Mouse (Mus musculus) granulocyte monocyte progenitor cell, adult 5-6 weeks (primary cell): Measurements from ENCODE around the gene Morc3. TPM values are rescaled to one million over a fixed set of nuclear protein-coding genes. Genes with fewer than 3 reads are reported as not detected.

Source experiments
- ATAC-seq: replicated peaks from 2 replicates; pipeline ENCODE4 v1.8.0; 2016; ENCODE audit warnings: mild to moderate bottlenecking, moderate TSS enrichment, inconsistent platforms; ENCODE audit not compliant: poor library complexity, severe bottlenecking
- total RNA-seq, 2 experiments: library from RNA; stranded (forward) in 1 of 2; stranded (reverse) in 1 of 2; fragments of 200-712, 200-1000 nt in 1 of 2; fragments of >200 nt in 1 of 2; fragmentation: Nextera tagmentation in 1 of 2; gene quantifications; 2 replicates each; pipeline ENCODE4 v1.2.3; 2014 to 2017

Morc3 gene
- total RNA-seq, 2 experiments from 2014 or later: 74.0 to 330 TPM

DNA sequence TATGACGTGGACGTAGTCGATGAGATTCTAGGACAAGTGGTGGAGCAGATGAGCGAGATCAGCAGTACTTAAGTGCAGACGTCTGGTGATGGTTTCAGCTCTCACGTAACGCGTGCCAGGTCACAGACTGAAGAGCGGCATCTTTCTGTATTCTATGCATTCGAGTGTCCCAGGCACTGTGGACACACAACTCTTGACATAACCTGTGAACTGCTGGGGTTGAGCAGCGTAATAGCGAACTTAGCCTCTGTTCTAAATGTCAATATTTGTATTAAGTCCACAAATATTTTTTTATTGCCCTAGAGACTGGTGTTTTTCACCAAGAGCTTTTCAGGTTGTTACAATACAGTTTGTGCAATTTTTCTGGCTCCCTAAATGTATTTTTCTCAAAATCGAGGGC lies 42.9 kb downstream of the Morc3 start:
- ATAC-seq: no peak

DNA sequence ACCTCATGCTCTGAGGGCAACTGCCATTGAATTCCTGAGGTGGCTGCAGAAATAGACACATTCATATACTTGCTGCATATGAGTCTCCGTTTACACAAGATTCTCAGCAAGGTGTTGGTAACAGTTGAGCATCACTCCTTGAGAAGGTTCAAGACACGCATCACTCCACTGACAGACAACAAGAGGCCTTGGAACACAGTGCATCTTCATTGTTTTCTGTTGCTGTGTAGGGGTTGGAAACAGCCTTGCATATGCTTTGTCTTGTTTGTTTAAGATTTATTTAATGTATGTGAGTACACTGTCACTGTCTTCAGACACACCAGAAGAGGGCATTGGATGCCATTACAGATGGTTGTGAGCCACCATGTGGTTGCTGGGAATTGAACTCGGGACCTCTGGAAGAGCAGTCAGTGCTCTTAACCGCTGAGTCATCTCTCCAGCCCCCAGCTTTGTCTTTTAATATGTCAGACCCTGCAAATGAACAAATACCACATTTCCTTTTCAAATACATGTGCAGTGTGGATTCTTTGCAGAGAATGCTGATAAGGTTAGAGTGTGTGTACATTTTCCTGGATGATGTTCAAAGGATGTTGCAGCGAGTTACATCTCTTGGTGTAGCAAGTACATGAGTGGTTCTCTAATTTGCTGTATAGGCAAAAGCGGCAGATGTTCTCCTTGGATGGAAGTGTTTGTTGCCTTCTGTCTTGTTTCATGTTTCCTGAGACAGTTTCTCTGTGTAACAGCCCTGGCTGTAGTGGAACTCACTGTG lies 45.9 kb downstream of the Morc3 start:
- ATAC-seq: no peak

DNA sequence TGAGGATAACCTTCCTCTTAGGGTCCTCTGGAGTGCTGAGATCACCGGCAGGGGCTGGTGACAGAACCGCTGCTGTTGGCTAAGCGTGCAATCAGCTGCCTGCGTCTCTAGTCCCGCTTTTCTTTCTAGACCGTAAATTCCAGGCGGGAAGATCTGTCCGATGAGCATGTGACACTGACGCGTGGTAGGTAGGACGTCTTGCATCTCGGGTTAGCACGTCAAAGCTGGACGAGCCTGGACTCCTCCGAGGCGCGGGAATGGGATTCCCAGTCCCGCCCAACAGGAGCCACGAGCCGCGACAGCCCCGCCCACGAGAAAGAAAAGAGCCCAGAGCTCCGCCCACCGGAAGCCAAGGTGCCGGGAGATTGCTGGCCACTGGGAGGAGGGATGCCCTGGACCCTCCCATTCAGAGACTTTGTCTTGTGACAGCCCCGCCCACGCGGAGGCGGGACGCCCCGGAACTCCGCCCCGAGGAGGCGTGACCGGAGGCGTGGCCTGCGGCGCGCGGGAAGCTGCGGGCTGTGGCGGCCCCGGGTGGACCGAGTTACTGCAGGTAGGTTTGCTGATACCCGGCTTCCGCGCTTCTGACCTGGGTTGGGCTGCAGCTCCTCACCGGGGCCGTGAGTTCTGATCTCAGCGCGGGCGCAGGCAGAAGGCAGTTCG lies 51.6 kb downstream of the Morc3 start, which contains the start of gene Chaf1b:
Gene Chaf1b (plus strand): TSS at position 479 of the 663 bp plus-strand sequence.
- peak; percentile 92 for ATAC-seq

DNA sequence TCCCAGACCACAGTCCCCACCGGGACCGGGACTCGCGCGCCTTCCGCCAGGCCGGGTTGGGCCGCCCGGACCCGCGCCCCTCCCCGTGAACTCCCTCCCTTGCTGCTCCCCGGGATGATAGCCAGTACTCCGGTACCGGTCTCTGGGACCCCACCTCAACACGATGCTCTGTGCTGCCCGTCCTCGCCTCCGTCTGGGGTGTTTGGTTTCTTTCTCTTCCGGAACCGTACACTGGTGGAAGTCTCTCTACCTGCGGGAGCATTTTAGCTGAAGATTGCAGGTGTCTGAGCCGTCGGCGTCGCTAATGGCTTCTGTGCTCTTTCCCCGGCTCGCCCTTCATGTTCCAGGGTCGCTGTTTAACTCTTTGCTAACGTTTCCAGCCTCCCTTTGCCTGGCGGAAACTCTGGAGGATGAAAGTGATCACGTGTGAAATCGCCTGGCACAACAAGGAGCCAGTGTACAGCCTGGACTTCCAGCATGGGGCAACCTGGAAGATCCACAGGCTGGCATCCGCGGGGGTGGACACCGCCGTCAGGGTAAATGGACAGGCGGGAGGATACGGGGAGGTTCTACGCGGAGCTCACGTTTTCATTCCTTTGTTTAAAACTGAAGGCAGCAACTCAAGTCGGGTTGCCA lies 52.3 kb downstream of the Morc3 start:
- 0 out of 2 replicates have a peak, but pooled peaks have one; percentile 8 for ATAC-seq

DNA sequence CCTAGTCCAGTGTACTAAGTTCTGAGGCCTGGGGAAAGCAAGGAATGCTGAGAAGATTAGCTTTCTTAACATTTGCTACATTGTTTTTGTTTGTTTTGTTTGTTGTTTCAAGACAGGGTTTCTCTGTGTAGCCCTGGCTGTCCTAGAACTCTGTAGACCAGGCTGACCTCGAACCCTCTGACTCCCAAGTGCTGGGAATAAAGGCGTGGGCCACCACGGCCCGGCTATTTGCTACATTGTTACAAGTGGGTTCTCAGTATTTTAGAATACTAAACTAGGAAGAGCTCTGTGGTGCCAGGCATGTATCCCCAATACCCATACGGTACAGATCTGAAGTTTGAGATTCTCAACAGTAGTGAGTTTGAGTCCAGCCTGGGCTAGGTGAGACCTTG lies 52.8 kb downstream of the Morc3 start:
- no peak for ATAC-seq

DNA sequence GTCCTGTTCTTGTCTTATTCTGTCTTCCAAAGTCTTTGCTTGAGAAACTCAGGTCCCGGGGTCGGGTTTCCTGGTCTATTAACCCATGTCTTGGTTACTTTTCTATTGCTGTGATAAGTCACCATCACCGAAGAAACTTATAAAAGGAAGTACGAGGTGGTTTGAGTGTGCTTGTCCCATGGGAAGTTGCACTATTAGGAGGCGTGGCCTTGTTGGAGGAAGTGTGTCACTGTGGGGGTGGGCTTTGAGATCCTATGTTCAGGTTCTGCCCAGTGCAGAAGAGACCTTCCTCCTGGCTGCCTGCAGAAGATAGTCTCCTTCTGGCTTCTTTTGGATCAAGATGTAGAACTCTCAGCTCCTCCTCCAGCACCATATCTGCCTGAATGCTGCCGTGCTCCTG lies 56.6 kb downstream of the Morc3 start:
- ATAC-seq: peak; percentile 18

DNA sequence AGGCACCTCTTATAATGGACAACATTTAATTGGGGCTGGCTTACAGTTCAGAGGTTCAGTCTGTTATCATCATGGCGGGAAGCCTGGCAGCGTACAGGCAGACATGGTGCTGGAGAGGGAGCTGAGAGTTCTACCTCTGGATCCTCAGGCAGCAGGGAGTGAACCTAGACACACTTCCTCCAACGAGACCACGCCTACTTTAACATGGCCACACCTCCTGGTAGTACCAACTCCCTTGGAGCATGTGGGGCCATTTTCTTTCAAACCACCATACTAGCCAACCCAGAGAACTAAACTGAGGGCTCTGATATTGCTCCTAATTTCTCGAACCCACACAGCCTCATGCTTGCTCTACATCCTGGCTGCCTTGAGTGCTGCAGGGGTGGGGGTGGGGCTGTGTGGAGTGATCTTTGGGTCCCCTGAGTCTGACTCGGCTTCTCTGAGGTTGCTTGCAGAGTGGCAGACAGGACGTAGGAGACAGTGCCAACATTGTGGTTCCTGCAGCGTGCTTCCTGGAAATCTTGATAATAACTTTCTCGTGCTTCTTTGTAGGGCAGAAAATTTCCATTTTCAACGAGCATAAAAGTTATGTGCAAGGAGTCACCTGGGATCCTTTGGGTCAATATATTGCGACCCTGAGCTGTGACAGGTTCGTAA lies 59.2 kb downstream of the Morc3 start:
- peak; percentile 37; the same call in 1 of the 2 replicates for ATAC-seq

DNA sequence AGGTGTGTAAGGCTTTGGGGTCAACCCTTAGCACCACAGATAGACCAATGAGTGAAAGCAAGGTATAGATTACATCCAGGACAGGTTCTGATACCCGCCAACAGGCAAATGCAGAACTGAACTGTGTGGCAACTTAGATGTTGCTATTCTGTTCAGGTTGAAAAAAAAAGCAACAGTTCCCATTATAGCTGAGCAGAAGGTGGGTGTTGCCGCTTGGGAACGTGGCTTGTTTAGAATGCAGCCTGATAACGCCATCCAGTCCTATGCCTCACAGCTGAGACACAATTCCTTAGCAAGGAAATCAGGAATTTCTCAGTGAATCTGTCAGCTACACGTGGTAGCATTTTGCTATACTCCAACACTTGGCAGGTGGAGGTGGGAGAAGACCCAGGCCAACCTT lies 61.4 kb downstream of the Morc3 start:
- no peak for ATAC-seq

DNA sequence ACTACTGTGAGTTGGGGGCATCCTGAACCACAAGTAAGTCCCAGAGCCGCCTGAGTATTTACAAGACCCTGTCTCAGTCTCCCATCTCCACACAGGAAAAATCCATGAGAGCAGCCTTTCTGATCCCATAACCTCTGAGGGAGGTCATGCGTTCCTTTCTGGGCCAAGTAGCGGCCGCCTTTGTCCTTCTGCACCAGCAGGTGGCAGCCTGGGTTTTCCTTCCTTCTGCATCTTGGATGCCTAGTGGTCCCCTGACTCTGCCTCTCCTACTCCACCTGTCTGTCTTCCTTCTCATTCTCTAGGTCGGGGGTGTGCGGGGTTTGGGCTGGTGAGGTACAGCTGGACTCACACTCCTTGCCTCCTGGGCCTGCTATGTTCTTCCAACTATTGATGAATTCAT lies 71.1 kb downstream of the Morc3 start:
- no peak for ATAC-seq

DNA sequence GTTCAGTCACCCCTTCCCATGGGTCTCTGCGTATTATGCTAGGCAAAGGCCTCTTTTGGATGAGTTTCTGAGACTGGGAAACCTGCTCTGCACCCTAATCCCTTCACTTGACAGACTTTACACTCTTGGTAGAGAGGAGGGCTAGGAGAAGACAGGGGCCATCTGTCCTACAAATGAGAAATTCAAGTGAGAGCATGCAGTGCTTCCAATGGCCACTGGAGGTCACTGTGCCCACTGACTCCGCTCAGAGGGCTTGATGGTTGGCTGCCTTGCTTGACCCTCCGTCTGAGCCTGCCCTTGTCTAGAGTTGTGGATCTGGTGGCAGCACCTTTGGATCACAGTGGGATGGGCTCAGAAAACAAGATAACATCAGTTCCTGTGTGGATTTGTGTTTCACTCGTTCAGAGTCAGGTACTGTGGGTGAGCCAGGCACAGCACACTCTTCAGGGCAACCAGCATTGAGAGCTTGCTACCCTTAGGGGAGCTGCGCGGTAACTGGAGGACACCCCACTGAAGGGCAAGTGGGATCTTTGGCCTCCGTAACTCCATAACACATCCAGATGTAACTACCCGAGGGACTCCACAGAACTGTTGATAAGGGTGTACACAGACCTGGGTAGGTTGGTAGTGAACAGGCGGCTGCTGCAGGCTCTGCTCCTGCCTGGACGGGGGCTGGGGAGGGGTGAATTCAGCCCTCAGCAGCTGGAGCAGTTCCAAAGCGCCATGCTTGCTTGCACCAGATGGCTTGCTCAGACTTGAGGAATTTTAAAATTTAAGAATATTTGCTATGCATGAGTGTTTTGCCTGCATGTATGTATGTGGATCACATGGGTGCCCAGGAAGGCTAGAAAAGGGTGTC lies 74.5 kb downstream of the Morc3 start:
- peak; percentile 85 for ATAC-seq

DNA sequence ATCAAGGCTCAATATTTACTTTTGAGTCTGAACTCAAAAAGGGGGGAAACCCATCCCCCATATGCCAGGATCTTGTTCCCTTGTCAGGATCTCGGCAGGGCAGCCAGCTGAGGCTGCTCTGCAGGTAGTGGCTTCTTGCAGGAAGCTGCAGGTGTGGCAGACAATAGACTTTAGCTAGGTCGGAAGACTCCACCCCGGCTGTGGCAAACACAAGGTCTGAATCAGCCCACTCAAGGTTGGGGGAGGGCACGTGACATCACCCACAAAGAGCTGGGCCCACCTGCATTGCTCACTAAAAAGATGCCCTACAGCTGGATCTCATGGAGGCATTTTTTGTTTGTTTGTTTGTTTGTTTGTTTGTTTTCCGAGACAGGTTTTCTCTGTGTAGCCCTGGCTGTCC lies 75.8 kb downstream of the Morc3 start:
- ATAC-seq: no peak

DNA sequence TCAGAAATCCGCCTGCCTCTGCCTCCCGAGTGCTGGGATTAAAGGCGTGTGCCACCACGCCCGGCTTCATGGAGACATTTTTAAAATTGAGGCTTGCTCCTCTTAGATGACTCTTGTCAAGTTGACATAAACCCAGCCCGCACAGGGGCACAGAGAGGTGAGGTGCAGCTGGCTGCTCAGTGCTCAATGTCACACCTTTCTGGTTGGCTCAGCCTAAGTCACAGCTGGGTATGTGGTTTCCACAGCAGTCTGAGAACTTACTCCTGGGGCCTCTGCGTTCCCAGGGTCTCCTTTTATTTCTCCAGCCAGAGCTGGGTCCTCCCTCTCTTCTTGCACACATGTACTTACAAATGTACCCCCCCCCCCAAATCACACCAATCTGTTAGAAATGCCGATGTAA lies 76.3 kb downstream of the Morc3 start:
- ATAC-seq: no peak

DNA sequence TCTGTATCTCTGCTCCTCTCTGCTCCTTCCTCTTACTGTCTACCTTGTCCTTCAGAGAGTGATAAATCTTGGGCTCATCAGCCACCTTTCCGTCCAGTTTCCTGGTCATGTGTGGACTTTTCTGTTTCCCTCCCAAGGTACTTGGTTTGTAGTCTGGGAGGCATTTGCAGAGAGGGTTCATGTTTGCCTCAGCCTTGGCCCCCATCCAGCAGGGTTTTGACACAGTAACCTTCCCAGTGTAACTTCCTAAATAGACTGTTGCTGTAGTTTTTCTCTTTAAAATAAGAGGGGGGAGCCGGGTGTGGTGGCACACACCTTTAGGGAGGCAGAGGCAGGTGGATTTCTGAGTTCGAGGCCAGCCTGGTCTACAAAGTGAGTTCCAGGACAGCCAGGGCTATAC lies 78.0 kb downstream of the Morc3 start:
- no peak for ATAC-seq

DNA sequence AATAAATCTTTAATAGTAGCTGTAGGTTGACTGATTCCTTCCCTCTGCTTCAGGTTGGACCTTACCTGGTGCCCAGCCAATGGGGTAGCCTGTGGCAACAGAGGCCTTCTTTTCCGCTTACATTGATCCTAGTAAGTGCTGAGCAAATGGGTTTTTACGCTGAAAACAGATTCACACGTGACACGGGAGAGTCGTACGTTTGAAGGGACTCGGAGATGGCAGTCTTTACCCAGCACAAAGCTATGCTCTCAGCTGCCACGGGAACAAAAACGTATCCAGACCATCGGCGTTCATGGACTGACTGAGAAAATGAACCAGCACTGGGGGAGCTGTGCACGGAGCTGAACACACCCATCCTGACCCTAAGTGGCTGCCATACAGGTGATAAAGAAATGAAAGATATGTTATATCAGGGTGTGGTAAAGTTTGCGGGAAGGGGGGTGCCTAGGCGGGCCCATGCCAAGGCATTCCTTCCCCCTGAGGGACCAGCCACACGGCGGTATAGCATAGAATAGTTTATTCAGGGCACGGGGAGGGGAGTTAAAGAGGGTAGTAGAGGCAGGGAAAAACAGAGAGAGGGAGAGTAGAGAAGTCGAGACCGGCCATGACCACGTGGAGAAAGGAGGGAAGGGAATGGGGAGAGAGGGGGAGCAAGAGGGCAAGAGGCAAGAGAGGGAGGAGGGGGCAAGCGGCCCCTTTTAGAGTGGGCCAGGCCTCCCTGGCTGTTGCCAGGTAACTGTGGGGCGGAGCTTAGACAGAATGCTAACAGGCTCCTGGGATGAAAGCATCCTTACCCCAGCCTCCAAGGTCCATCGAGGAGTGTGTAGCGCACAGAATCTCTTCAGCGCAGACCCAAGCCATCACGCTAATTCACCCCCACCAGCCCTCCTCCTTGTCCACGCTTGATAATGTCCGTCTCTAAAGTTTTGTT lies 79.1 kb downstream of the Morc3 start:
- ATAC-seq: no peak

DNA sequence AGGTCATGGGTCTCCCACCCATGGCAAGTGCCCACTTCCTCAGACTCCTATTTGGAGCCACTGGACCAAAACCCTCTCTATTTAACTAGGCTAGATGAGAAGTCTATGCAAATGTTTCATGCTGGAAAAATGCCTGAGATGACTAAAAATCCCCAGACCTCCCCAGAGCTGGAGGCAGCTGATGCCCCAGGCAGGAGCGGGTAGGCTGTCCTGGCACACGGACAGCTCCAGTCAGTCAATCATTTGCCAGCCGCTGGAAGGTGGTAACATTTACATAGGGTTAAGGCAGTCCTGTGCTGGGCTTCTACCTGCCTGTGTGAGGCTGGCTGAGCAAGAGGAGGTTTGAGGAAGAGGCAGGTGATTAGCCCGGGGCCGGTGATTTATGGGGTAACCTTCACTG lies 80.2 kb downstream of the Morc3 start:
- ATAC-seq: no peak

DNA sequence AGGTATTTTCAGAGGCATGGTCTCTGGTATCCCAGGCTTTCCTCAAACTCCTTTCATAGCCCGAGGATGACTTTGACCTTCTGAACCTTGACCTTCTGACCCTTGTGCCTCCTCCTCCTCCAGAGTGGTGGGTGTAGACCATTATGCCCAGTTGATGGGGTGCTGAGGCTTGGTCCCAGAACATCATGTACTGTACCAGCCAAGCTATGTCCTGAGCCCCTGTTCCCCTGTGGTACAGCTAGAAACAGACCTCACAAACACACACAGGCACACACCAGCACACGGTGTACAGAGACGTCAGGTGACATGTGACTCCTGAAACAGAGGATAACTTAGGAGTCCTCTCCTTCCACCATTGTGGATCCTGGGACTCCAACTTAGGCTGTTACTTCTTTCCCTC lies 80.9 kb downstream of the Morc3 start:
- no peak for ATAC-seq

DNA sequence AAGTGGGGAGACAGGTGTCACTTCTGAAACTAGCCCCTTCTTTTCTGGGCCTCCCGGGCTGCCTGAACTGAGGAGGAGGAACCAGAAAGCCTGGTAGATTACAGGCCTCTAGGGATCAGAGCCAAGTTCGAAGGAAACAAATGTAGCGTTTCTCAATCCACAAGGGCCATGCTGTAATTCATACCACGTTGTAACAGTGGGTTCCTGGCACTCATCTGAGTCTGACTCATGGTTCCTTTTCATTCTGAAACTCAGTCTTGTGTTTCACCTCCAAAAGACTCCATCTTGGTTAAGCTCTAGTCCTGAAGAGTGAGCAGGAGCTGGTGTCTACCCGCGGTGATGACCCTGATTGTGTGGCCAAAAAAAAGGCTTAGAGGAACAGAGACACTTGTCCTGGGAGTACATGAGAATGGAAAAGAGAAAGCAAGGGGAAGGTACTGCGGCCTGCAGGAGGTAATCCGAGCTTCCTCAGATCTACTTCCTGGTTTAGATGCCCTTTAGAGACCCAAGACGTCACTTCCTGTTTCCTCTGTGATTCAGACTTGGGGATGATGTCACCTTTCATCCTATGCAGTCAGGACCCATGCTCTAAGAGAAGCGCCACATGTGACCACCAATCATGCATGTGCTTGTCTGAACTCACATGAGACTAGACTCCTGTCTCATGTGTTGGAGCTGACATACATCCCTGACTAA lies 82.1 kb downstream of the Morc3 start:
- peak; percentile 75 for ATAC-seq

DNA sequence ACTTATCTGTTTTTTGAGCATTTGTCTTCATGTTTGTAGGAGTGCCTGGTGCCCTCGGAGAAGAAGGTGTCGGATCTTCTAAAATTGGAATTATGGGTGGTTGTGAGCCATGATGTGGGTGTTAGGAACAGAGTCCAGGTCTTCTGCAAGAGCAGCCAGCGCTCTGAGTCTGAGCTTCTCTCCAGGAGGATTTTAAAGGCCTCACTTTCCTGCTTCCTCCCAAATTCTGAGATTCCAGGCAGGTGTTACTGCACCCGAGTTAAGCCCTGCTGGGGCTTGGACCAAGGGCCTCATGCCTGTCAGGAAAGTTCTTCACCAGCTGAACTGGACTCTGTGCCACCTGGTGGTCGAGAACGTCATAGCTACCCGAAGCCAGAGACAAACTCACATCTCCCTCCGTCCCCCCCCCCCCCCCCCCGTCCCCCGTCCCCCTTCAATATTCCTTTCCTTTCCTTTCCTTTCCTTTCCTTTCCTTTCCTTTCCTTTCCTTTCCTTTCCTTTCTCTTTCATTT lies 83.5 kb downstream of the Morc3 start:
- no peak for ATAC-seq
